Mouse (Mus musculus): ENCODE results near the gene Actr1b. TPM values are rescaled to one million over a fixed set of nuclear protein-coding genes. Genes with fewer than 3 reads are reported as not detected.

The Actr1b gene
- total RNA-seq, 4 experiments from 2014 or later: 288 to 349 (median 302) TPM

DNA sequence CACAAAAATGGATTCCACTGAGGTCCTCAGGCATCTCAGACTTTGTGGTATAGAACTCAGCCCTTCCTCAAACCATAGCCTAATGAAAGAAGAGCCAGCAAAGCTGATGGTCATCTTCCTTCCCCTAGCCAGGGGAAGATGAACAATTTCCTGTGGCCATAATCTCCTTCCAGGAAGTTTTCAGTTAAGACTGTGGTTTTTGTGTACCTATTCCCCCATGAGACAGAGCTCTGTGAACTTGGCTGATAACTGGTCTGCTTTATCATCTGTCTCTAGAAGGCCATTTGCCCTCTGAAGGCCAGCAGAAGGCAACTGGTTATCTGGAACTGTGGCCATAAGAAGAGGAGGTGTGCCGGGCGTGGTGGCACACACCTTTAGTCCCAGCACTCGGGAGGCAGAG lies 58.0 kb downstream of the Actr1b start:
- DNase-seq (ENCODE audit: low spot score in 2 of 2): no peak

- no peak for DNase-seq (ENCODE audit: low spot score in 2 of 2)
Measured at GRCm38 (mm10) chr1:36655039-36655438, 59.2 kb downstream of the Actr1b start.

Small RNAs within 50 kb of the gene (microRNA-seq; reads per million reads assigned to microRNA genes)
- 0 reads per million in 2 experiments for gene Gm24133

Other genes starting within 250 kb of the Actr1b start
- 10 to 100 TPM; 11.7 to 13.7 (median 12.2) TPM for gene Cnnm4, start 242.8 kb downstream of the Actr1b start, total RNA-seq (2022)
- gene Cnnm3, start 202.6 kb downstream of the Actr1b start, total RNA-seq (2022): 10 to 100 TPM; 31.8 to 38.3 (median 33.4) TPM
- 1 to 10 TPM; 3.9 to 6.0 (median 5.0) TPM for gene Ankrd23, start 177.5 kb downstream of the Actr1b start, total RNA-seq (2022)
- not detected for gene Gm42417, start 175.0 kb downstream of the Actr1b start, total RNA-seq (2022)
- gene Ankrd39, start 167.0 kb downstream of the Actr1b start, total RNA-seq (2022): 10 to 100 TPM; 13.1 to 17.0 (median 14.9) TPM
- gene Sema4c, start 156.1 kb downstream of the Actr1b start, total RNA-seq (2022): 10 to 100 TPM; 16.1 to 23.4 (median 19.2) TPM
- gene Fam178b, start 31.2 kb downstream of the Actr1b start, total RNA-seq (2022): under 1 TPM in 1 of 4 experiments, not detected in 3; 0.57 TPM
- gene Cox5b, start 23.0 kb downstream of the Actr1b start, total RNA-seq (2022): 100 to 1,000 TPM; 511 to 653 (median 570) TPM
- gene 4933424G06Rik, start 4.3 kb downstream of the Actr1b start, total RNA-seq (2022): 1 to 10 TPM in 3 of 4 experiments, not detected in 1; 1.0 to 1.1 (median 1.0) TPM
- gene Zap70, start 47.4 kb upstream of the Actr1b start, total RNA-seq (2022): 1 to 10 TPM in 3 of 4 experiments, under 1 TPM in 1; 0.49 to 2.2 (median 1.5) TPM
- gene Tmem131, start 229.2 kb upstream of the Actr1b start, total RNA-seq (2022): 10 to 100 TPM; 45.8 to 54.3 (median 53.0) TPM

Measured in left cerebral cortex, adult 8-10 months (tissue).